ENCODE assay signal across 10 mouse cellular contexts in genomic region chr4:120665782-120666181, GRCm38 (mm10). TPM values are rescaled to one million over a fixed set of nuclear protein-coding genes. Genes with fewer than 3 reads are reported as not detected.
DNase-seq lines count a peak whose midpoint lies in the region; ATAC-seq and TF ChIP-seq lines count a peak whose summit lies in the region.
"Had no signal": no experiment of that assay in that cellular context is flagged by ENCODE, and none has a peak within 500 bp of the region (broad histone marks: within the 10 kb centered on the region; RNA-seq: fewer than 3 reads in every experiment).

No protein-coding gene starts in this region.

- no peak for ATAC-seq in forebrain, embryonic 15.5 days (replicated peaks)
- ATAC-seq in liver, embryonic 15.5 days (ENCODE audit: insufficient read depth) = no peak
- no peak for ATAC-seq in frontal cortex, adult (ENCODE audit: low TSS enrichment)

- no peak for TF ChIP-seq CTCF in left cerebral cortex, adult 2 months (IDR thresholded peaks at IDR 0.05)
- no peak for TF ChIP-seq CTCF in brain, embryonic 14.5 days (IDR thresholded peaks at IDR 0.05; ENCODE audit: borderline replicate concordance, extremely low read depth, insufficient read depth, insufficient read length)

- H3K4me2 ChIP-seq in forebrain, embryonic 15.5 days (replicated peaks) = no peak overlapping the region
- H3K4me2 ChIP-seq in liver, embryonic 15.5 days = peak overlapping the region; percentile 94

- H3K4me3 ChIP-seq in forebrain, embryonic 10.5 days = peak overlapping the region; percentile 78; the same call in 1 of the 2 replicates
- H3K4me3 ChIP-seq in forebrain, embryonic 15.5 days = no peak overlapping the region
- no peak overlapping the region for H3K4me3 ChIP-seq in left cerebral cortex, adult 2 months
- H3K4me3 ChIP-seq in liver, embryonic 15.5 days (replicated peaks) = peak overlapping the region; percentile 91

- DNase-seq in forebrain, embryonic 10.5 days (ENCODE audit: extremely low spot score, low spot score) = no peak
- DNase-seq in left cerebral cortex, adult 2 months (ENCODE audit: extremely low spot score in 1 of 2, low spot score in 2 of 2) = no peak
- no peak for DNase-seq in left cerebral cortex, adult 9 months (ENCODE audit: low spot score in 2 of 2)
- DNase-seq in brain, embryonic 14.5 days (ENCODE audit: low read depth) = peak; percentile 20
- no peak for DNase-seq in left cerebral cortex, postnatal 10 days (ENCODE audit: extremely low spot score in 1 of 2, low spot score in 2 of 2)

- WGBS in forebrain, embryonic 10.5 days = 70% methylated on average over 7 of the region's 7 CpGs
- 55% methylated on average over 7 of the region's 7 CpGs for WGBS in forebrain, embryonic 15.5 days
- 37% methylated on average over 7 of the region's 7 CpGs for whole genome bisulfite sequencing in liver, embryonic 15.5 days (ENCODE audit: insufficient replicate concordance)

- no peak overlapping the region for H3K9ac ChIP-seq in forebrain, embryonic 15.5 days (replicated peaks)
- peak overlapping the region; percentile 44 for H3K9ac ChIP-seq in liver, embryonic 15.5 days

- H3K27me3 ChIP-seq in forebrain, embryonic 10.5 days (ENCODE audit: poor library complexity, severe bottlenecking) = peaks cover 54% of the 10 kb centered on the region
- peaks cover 21% of the 10 kb centered on the region for H3K27me3 ChIP-seq in forebrain, embryonic 15.5 days
- H3K27me3 ChIP-seq in liver, embryonic 15.5 days = peaks cover 1% of the 10 kb centered on the region; the same call in 1 of the 2 replicates

- H3K36me3 ChIP-seq in forebrain, embryonic 10.5 days (replicated peaks) = no peaks in the 10 kb centered on the region
- H3K36me3 ChIP-seq in forebrain, embryonic 15.5 days = no peaks in the 10 kb centered on the region
- no peaks in the 10 kb centered on the region for H3K36me3 ChIP-seq in liver, embryonic 15.5 days (replicated peaks)
- H3K36me3 ChIP-seq: limb, embryonic 12.5 days had no signal

- peaks cover 21% of the 10 kb centered on the region for H3K4me1 ChIP-seq in forebrain, embryonic 10.5 days
- peaks cover 19% of the 10 kb centered on the region for H3K4me1 ChIP-seq in forebrain, embryonic 15.5 days
- peaks cover 74% of the 10 kb centered on the region for H3K4me1 ChIP-seq in liver, embryonic 15.5 days (replicated peaks)

- 0 out of 2 replicates have a peak overlapping the region, but pooled peaks have one; percentile 7 for H3K27ac ChIP-seq in forebrain, embryonic 10.5 days
- no peak overlapping the region for H3K27ac ChIP-seq in forebrain, embryonic 15.5 days (replicated peaks)
- peak overlapping the region; percentile 13; the same call in 1 of the 2 replicates for H3K27ac ChIP-seq in left cerebral cortex, adult 2 months
- peak overlapping the region; percentile 85 for H3K27ac ChIP-seq in liver, embryonic 15.5 days (replicated peaks)
- H3K27ac ChIP-seq: limb, embryonic 12.5 days had no signal

- TF ChIP-seq POLR2A in brain, embryonic 14.5 days (IDR thresholded peaks at IDR 0.05; ENCODE audit: borderline replicate concordance, extremely low read depth, insufficient read depth, insufficient read length, poor library complexity, severe bottlenecking) = no peak

- H3K9me3 ChIP-seq in forebrain, embryonic 10.5 days = no peaks in the 10 kb centered on the region
- H3K9me3 ChIP-seq in forebrain, embryonic 15.5 days = no peaks in the 10 kb centered on the region
- H3K9me3 ChIP-seq in liver, embryonic 15.5 days (replicated peaks) = no peaks in the 10 kb centered on the region
- H3K9me3 ChIP-seq: limb, embryonic 12.5 days had no signal

- intact Hi-C loops in left cerebral cortex, adult 2 months (cut with DNase I) = loop anchor here (5.0 kb wide), 1 partner anchor 73 kb away; no protein-coding TSS in a partner anchor
- intact Hi-C loops in left cerebral cortex, postnatal 10 days (cut with DNase I) = no loop called here

RNA-seq across cellular contexts. Expression of gene Cited4, which starts 0.6 kb away (rescaled TPM):
- polyA plus RNA-seq in forebrain, embryonic 10.5 days (2016; fragmentation: Nextera tagmentation; extraction: Ambion mirVana) = 13.8 and 14.3 TPM in 2 replicates
- 0.41 and 0.64 TPM in 2 replicates for polyA plus RNA-seq in forebrain, embryonic 15.5 days (2015; fragmentation: Nextera tagmentation; extraction: Ambion mirVana)
- total RNA-seq in left cerebral cortex, adult 2 months (2021) = 10 to 100 TPM; 17.9 to 20.2 TPM
- 0.90 and 0.97 TPM in 2 replicates for polyA plus RNA-seq in brain, embryonic 14.5 days (2012; rRNA removed)
- polyA plus RNA-seq in liver, embryonic 15.5 days (2015; fragmentation: Nextera tagmentation; extraction: Ambion mirVana) = 78.5 and 82.8 TPM in 2 replicates
- 1 to 10 TPM; 7.0 to 9.0 TPM for total RNA-seq in left cerebral cortex, postnatal 10 days (2021)
- total RNA-seq: neutrophil, adult 5-6 weeks had no signal

Comparison
In these comparisons a context has a peak if more than half of its experiments do, and no peak if none do; other contexts are left out.
1. H3K4me3 ChIP-seq: peak in forebrain, embryonic 10.5 days (single experiment) and liver, embryonic 15.5 days (single experiment); none in forebrain, embryonic 15.5 days (single experiment) and left cerebral cortex, adult 2 months (single experiment).